Mouse (Mus musculus) midbrain, embryonic 12.5 days (tissue): ENCODE results near the gene Vps45. TPM values are rescaled to one million over a fixed set of nuclear protein-coding genes. Genes with fewer than 3 reads are reported as not detected.
A peak's percentile ranks its signal among the peaks of the same experiment; 100 is the strongest.

ENCODE experiments used
- ATAC-seq: fragments of 200-750 bp; cut with Nextera tagmentation; 2 replicates; pipeline ENCODE4 v1.8.0; 2017; ENCODE audit warnings: low read depth, moderate TSS enrichment, moderate library complexity; ENCODE audit not compliant: low FRiP score
- H3K27ac ChIP-seq: fragments of 300-500 bp; sonication (generic); replicated peaks from 2 replicates; pipeline ENCODE4 v1.5.1; 2016; ENCODE audit warnings: mild to moderate bottlenecking
- H3K27me3 ChIP-seq: fragments of 300-500 bp; sonication (generic); 2 replicates; pipeline ENCODE4 v1.6.1; 2016; ENCODE audit warnings: mild to moderate bottlenecking
- H3K36me3 ChIP-seq: fragments of 300-500 bp; sonication (generic); 2 replicates; pipeline ENCODE4 v1.6.1; 2016
- H3K4me1 ChIP-seq: fragments of 300-500 bp; sonication (generic); 2 replicates; pipeline ENCODE4 v1.6.1; 2016
- H3K4me2 ChIP-seq: fragments of 300-500 bp; sonication (generic); replicated peaks from 2 replicates; pipeline ENCODE4 v1.6.1; 2016; ENCODE audit warnings: mild to moderate bottlenecking, moderate library complexity
- H3K4me3 ChIP-seq: fragments of 300-500 bp; sonication (generic); 2 replicates; pipeline ENCODE4 v1.5.1; 2016; ENCODE audit warnings: mild to moderate bottlenecking
- H3K9ac ChIP-seq: fragments of 300-500 bp; sonication (generic); replicated peaks from 2 replicates; pipeline ENCODE4 v1.6.1; 2016; ENCODE audit warnings: mild to moderate bottlenecking, moderate library complexity
- H3K9me3 ChIP-seq: fragments of 300-500 bp; sonication (generic); 2 replicates; pipeline ENCODE4 v1.6.1; 2016; ENCODE audit warnings: mild to moderate bottlenecking
- WGBS: fragments of 180-500 bp; shearing (Covaris S2); methylation state at CpG from one replicate; pipeline ENCODE4 v1.1.7; 2016; 5-methylcytosine and 5-hydroxymethylcytosine counted together
- polyA plus RNA-seq: library from polyadenylated mRNA; unstranded; fragments of >200 nt; fragmentation: Nextera tagmentation; extraction: Ambion mirVana; gene quantifications from 2 replicates; pipeline ENCODE4 v1.2.1, GENCODE M21; 2016

Gene Vps45
- polyA plus RNA-seq, 1 experiment from 2014 or later, result 39.7 TPM

DNA sequence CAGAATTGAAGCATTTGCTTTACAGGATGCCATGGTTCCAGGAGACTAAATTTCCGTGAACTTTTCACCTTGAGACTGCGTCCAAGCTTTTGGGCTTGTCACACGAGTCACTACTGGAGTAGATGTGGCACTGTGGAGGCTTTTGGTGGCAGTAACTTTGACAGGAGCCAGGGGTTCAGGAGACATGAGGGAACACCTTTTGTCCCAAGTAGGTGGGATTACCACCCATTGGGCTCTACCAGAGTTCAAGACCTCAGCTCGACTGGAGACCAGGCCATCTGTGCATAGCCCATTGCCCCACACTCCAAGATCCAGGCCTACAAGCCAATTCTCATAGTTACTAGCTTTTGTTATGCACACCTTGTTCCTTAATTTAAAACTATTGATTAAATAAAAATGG is 12.0 kb upstream of the Vps45 start:
- Histone ChIP-seq H3K9ac (no peak overlapping the region), H3K4me1 (no peaks in the 10 kb centered on the region), H3K27ac (no peak overlapping the region), H3K36me3 (no peaks in the 10 kb centered on the region), H3K4me2 (no peak overlapping the region), H3K27me3 (no peaks in the 10 kb centered on the region), H3K9me3 (0 out of 2 replicates have a peak, but pooled peaks cover 2% of the 10 kb centered on the region), H3K4me3 (no peak overlapping the region)
- no peak for ATAC-seq
- 82% methylated on average over 4 of the region's 4 CpGs for WGBS

GRCm38 (mm10) chr3:96069542-96069941 is 11.3 kb upstream of the Vps45 start:
- no peak overlapping the region for H3K4me3 ChIP-seq
- 69% methylated on average over 1 of the region's 1 CpGs for WGBS
- H3K4me2 ChIP-seq, result no peak overlapping the region
- H3K27me3 ChIP-seq, result no peaks in the 10 kb centered on the region
- no peak for ATAC-seq
- no peaks in the 10 kb centered on the region for H3K36me3 ChIP-seq
- H3K9me3 ChIP-seq, result no peaks in the 10 kb centered on the region
- no peaks in the 10 kb centered on the region for H3K4me1 ChIP-seq
- H3K27ac ChIP-seq, result no peak overlapping the region
- no peak overlapping the region for H3K9ac ChIP-seq

DNA sequence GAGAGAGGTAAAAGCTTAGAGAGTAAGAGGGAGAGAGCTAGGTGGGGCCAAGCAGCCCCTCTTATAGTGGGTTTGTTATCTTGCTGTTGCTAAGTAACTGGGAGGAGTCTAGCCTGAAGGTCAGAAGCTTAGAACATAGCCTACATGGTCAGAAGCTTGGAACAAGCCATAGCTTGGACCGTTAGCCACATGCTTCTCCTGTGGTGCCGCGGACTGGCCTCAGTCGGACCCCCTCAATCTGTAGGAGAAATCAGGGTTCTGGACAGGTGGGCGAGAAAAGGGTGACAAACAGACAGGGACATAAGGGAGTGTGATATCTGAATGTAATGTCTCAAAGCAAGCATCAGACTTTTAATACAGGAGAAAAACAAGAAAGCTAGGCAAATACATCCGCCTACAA is 10.8 kb upstream of the Vps45 start:
- Histone ChIP-seq H3K9me3 (no peaks in the 10 kb centered on the region), H3K27me3 (no peaks in the 10 kb centered on the region), H3K4me2 (no peak overlapping the region), H3K27ac (no peak overlapping the region), H3K4me3 (no peak overlapping the region), H3K9ac (no peak overlapping the region), H3K4me1 (no peaks in the 10 kb centered on the region), H3K36me3 (no peaks in the 10 kb centered on the region)
- no peak for ATAC-seq
- 90% methylated on average over 6 of the region's 6 CpGs for WGBS

DNA sequence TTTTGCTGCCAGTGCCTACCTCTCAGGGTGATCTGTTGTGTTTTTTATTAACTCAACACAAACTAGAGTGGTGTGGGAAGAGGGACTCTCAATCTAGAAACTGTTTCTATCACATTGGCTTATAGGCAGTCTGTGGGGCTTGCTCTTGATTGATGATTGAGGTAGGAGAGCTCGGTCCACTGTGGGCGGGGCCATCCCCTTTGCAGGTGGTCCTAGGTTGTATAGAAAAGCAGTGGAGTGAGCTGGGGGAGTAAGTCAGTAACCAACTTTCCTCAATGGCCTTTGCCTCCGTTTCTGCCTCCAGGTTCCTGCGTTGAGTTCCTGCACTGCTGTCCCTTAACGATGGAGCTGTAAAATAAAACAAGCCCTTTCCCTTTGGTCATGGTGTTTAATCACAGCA is 8.5 kb upstream of the Vps45 start:
- Histone ChIP-seq H3K4me2 (no peak overlapping the region), H3K4me3 (no peak overlapping the region), H3K9me3 (no peaks in the 10 kb centered on the region), H3K9ac (no peak overlapping the region), H3K36me3 (no peaks in the 10 kb centered on the region), H3K27ac (no peak overlapping the region), H3K4me1 (no peaks in the 10 kb centered on the region), H3K27me3 (no peaks in the 10 kb centered on the region)
- ATAC-seq, result no peak
- 94% methylated on average over 5 of the region's 5 CpGs for WGBS

GRCm38 (mm10) chr3:96065754-96066375 is 7.6 kb upstream of the Vps45 start:
- H3K9me3 ChIP-seq, result no peaks in the 10 kb centered on the region

GRCm38 (mm10) chr3:96065147-96065546 is 6.9 kb upstream of the Vps45 start:
- WGBS, result 49% methylated on average over 4 of the region's 4 CpGs
- no peak overlapping the region for H3K4me2 ChIP-seq
- ATAC-seq, result no peak
- H3K9me3 ChIP-seq, result no peaks in the 10 kb centered on the region
- H3K36me3 ChIP-seq, result no peaks in the 10 kb centered on the region
- no peak overlapping the region for H3K9ac ChIP-seq
- H3K27me3 ChIP-seq, result no peaks in the 10 kb centered on the region
- H3K27ac ChIP-seq, result no peak overlapping the region
- no peak overlapping the region for H3K4me3 ChIP-seq
- H3K4me1 ChIP-seq, result no peaks in the 10 kb centered on the region

More at GRCm38 (mm10) chr3:96065754-96066375, 7.6 kb upstream of the Vps45 start:
- Histone ChIP-seq H3K36me3 (no peaks in the 10 kb centered on the region), H3K9ac (no peak overlapping the region), H3K27me3 (no peaks in the 10 kb centered on the region), H3K4me1 (no peaks in the 10 kb centered on the region), H3K27ac (no peak overlapping the region), H3K4me3 (no peak overlapping the region), H3K4me2 (no peak overlapping the region)
- WGBS, result 49% methylated on average over 20 of the region's 20 CpGs
- no peak for ATAC-seq

DNA sequence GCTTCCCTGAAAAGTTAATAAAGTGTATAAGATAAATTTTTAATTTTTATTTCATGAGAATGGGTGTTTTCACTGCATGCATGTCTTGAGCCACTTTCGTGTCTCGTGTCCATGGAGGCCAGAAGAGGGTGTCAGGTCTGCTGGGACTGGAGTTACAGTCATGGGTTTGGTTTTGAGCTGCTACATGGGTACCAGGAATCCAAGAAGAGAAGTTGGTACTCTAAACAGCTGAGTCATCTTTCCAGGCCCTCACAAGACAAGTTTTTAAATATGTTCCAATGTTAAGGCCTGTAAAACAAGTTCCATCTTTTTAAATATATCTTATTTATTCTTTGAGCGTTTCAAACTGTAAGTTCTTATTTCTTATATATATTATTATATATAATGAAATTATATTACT is 6.0 kb upstream of the Vps45 start:
- WGBS, result 86% methylated on average over 3 of the region's 3 CpGs
- H3K4me3 ChIP-seq, result no peak overlapping the region
- no peaks in the 10 kb centered on the region for H3K4me1 ChIP-seq
- H3K27ac ChIP-seq, result no peak overlapping the region
- H3K9ac ChIP-seq, result no peak overlapping the region
- no peaks in the 10 kb centered on the region for H3K27me3 ChIP-seq
- no peaks in the 10 kb centered on the region for H3K36me3 ChIP-seq
- no peak for ATAC-seq
- no peak overlapping the region for H3K4me2 ChIP-seq
- no peaks in the 10 kb centered on the region for H3K9me3 ChIP-seq

DNA sequence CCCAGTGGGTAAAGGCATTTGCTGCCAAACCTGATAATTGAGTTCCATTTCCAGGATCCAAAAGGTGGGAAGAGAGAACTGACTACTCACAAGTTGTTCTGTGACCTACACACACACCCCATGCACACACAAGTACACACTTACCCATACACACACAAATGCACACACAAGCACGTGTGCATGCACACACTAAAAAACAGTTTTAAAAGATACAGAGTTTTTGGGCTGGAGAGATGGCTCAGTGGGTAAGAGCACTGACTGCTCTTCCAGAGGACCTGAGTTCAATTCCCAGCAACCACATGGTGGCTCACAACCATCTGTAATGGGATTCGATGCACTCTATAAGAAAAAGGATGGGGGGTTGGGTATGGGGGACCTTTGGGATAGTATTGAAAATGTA is 5.0 kb upstream of the Vps45 start:
- H3K9ac ChIP-seq, result no peak overlapping the region
- no peaks in the 10 kb centered on the region for H3K27me3 ChIP-seq
- ATAC-seq, result no peak
- peaks cover 3% of the 10 kb centered on the region; the same call in 1 of the 2 replicates for H3K4me1 ChIP-seq
- no peaks in the 10 kb centered on the region for H3K36me3 ChIP-seq
- no peak overlapping the region for H3K4me3 ChIP-seq
- no peak overlapping the region for H3K4me2 ChIP-seq
- H3K9me3 ChIP-seq, result no peaks in the 10 kb centered on the region
- H3K27ac ChIP-seq, result no peak overlapping the region
- WGBS, result 78% methylated on average over 2 of the region's 2 CpGs

DNA sequence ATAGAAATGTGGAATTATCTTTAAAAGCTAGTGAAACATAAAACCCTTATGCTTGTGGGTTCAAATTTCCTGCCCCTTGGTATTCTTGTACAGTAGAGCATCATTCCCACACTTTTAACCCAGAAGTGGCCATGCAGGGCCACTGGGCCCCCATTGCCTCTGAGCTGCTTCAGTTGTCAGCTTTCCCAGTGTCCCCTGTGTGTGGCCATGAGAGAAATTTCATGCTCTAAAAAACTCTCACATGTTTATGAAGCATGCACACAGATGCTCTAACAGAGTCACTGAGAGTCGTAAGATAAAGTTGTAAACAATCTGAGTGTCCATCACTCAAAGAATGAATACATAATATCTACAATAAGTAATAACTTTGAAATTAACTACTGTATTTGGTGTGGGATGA is 1.9 kb upstream of the Vps45 start:
- H3K36me3 ChIP-seq, result peaks cover 7% of the 10 kb centered on the region; the same call in 1 of the 2 replicates
- H3K4me1 ChIP-seq, result peaks cover 10% of the 10 kb centered on the region
- no peak overlapping the region for H3K4me2 ChIP-seq
- no peaks in the 10 kb centered on the region for H3K9me3 ChIP-seq
- ATAC-seq, result no peak
- no peaks in the 10 kb centered on the region for H3K27me3 ChIP-seq
- no peak overlapping the region for H3K4me3 ChIP-seq
- WGBS, result 85% methylated on average over 1 of the region's 1 CpGs
- no peak overlapping the region for H3K9ac ChIP-seq
- H3K27ac ChIP-seq, result no peak overlapping the region

DNA sequence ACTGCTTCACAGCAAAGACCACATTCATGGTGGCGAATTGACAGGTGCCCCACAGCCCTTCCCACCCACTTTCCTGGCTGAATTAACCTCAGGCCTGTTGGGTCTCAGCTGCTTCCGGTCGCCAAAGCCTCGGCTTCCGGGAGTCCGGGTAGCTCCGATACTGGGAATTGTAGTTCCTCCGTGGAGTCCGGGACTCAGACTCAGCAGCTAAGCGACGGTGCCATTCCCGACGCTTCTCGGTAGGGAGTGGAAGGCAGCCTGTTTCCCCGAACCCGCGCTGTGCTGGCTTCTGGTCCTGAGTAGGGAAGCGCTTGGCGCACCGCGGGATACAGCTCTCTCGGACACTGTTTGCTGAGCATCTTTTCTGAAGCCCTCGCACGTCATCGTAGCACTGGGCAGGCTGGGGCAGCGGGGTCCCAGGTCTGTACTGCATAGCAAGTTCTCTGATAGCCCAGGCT is 490 bp downstream of the Vps45 start:
- peak; percentile 95 for ATAC-seq
- Histone ChIP-seq H3K27me3 (no peaks in the 10 kb centered on the region), H3K4me3 (peak overlapping the region; percentile 58), H3K4me1 (peaks cover 10% of the 10 kb centered on the region), H3K9me3 (no peaks in the 10 kb centered on the region), H3K9ac (peak overlapping the region; percentile 68), H3K36me3 (peaks cover 14% of the 10 kb centered on the region; the same call in 1 of the 2 replicates), H3K27ac (peak overlapping the region; percentile 91), H3K4me2 (peak overlapping the region; percentile 77)
- 0% methylated on average over 26 of the region's 26 CpGs for WGBS

DNA sequence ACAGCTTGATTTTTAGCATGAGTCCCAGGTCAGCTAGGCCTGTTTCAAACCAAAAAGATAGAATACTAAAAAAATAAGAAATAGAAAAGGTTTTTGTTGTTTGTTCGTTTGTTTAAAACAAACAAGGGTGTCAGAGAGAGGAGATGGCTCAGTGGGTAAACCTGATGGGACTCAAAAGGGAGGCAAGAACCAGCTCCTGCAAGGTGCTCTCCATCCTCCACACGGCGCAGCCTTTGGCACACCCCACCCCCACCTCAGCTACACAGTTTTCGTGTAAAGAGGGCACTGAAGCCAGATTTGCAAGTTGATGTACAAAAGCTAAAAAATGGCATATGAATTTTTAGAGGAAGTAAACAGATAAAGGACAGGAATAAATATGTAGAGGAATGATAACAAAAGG is 2.2 kb downstream of the Vps45 start:
- Histone ChIP-seq H3K27ac (no peak overlapping the region), H3K27me3 (no peaks in the 10 kb centered on the region), H3K4me3 (no peak overlapping the region), H3K4me2 (no peak overlapping the region), H3K36me3 (peaks cover 14% of the 10 kb centered on the region; the same call in 1 of the 2 replicates), H3K9me3 (no peaks in the 10 kb centered on the region), H3K9ac (no peak overlapping the region), H3K4me1 (peaks cover 10% of the 10 kb centered on the region)
- WGBS, result 92% methylated on average over 4 of the region's 4 CpGs
- no peak for ATAC-seq

DNA sequence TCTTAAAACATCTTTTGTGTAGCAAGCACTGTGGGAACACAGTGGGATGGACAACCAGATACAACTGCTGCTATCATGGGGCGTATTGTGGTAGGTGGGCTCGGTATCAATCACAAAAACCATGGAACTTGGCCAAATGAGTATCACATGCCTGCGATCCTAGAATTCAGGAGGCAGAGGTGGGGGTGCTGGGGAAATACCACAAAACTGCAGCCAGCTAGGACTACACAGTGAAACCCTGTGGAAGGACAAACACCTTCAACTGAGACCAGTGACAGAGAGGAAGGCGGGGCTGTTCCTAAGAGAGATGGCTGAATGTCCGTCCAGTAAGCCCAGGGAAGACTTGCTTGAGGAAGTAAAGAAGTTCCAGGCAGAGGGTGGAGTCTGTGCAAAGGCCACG is 3.0 kb downstream of the Vps45 start:
- Histone ChIP-seq H3K27me3 (no peaks in the 10 kb centered on the region), H3K9ac (no peak overlapping the region), H3K4me3 (no peak overlapping the region), H3K27ac (no peak overlapping the region), H3K36me3 (peaks cover 14% of the 10 kb centered on the region; the same call in 1 of the 2 replicates), H3K4me1 (peaks cover 10% of the 10 kb centered on the region), H3K9me3 (no peaks in the 10 kb centered on the region), H3K4me2 (no peak overlapping the region)
- WGBS, result 89% methylated on average over 6 of the region's 6 CpGs
- no peak for ATAC-seq

DNA sequence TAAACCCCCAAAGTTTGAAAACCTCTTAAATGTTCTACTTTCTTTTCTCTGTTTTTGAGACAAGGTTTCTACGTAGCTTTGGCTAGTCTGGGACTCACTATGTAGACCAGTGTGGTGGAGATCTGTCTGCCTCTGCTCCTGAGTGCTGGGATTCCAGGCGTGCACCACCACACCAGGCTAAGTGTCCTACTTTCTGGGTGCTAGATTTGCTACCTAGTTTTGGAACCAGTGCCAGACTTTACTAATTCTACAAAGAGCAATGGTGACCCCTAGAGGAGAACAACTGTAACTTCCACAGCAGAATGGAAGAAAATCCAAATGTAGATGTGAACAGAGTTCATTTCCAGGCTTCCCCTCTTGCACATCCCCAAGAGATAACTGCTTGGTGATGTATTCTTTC is 6.4 kb downstream of the Vps45 start:
- Histone ChIP-seq H3K9me3 (no peaks in the 10 kb centered on the region), H3K4me1 (peaks cover 6% of the 10 kb centered on the region), H3K27me3 (no peaks in the 10 kb centered on the region), H3K4me3 (no peak overlapping the region), H3K36me3 (peaks cover 14% of the 10 kb centered on the region; the same call in 1 of the 2 replicates), H3K27ac (no peak overlapping the region), H3K9ac (no peak overlapping the region), H3K4me2 (no peak overlapping the region)
- no peak for ATAC-seq
- 53% methylated on average over 2 of the region's 2 CpGs for WGBS
